In the genomic region with DNA sequence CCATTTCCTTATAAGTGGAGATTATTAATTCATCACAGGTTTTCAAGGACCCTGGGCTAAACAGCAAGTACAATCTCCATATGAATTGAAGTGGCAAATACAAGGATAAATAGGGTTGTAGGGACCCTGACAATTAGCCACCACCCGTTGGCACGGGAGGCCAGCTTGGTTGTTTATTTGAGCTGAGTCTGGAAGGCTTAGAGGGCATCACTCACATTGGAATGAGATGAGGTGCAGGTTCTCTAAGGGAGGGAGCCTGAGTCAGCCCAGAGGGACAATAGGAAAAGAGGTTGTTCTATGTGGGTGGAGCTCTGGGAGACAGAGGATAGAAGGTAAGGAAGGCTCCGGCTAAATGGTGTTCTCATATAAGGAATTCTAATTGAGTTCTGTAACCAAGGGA, we compare ENCODE assay signal across 27 mouse cellular contexts. TPM values are rescaled to one million over a fixed set of nuclear protein-coding genes. Genes with fewer than 3 reads are reported as not detected.
"Had no signal": no experiment of that assay in that cellular context is flagged by ENCODE, and none has a peak within 500 bp of the region (broad histone marks: within the 10 kb centered on the region; RNA-seq: fewer than 3 reads in every experiment).

No protein-coding gene starts in this region.

- H3K27ac ChIP-seq: heart, embryonic 10.5 days; heart, embryonic 13.5 days; heart, embryonic 15.5 days; hindbrain, embryonic 13.5 days; hindbrain, embryonic 15.5 days; hindbrain, postnatal 0 days; kidney, embryonic 15.5 days; kidney, postnatal 0 days; layer of hippocampus, adult 2 months; left cerebral cortex, adult 2 months; limb, embryonic 10.5 days; limb, embryonic 12.5 days; liver, embryonic 13.5 days; liver, embryonic 15.5 days had no signal

- H3K9ac ChIP-seq: heart, embryonic 13.5 days; heart, embryonic 15.5 days; hindbrain, embryonic 13.5 days; hindbrain, embryonic 15.5 days; kidney, embryonic 15.5 days; limb, embryonic 12.5 days; liver, embryonic 13.5 days; liver, embryonic 15.5 days had no signal

- DNase-seq: gastrocnemius, postnatal 14 days; gastrocnemius, postnatal 36 days; heart, adult 18-20 months; heart, postnatal 14 days; heart, postnatal 36 days; kidney, adult 11 months; kidney, adult 2 months; kidney, adult 9 months; kidney, postnatal 14 days; kidney, postnatal 36 days; liver; liver, embryonic 13.5 days had no signal

- H3K36me3 ChIP-seq: heart, embryonic 10.5 days; heart, embryonic 13.5 days; heart, embryonic 15.5 days; hindbrain, embryonic 13.5 days; hindbrain, embryonic 15.5 days; kidney, embryonic 15.5 days; limb, embryonic 10.5 days; limb, embryonic 12.5 days; liver, embryonic 13.5 days; liver, embryonic 15.5 days had no signal

- ATAC-seq: hindbrain, postnatal 0 days had no signal

- H3K4me3 ChIP-seq: heart, embryonic 10.5 days; heart, embryonic 13.5 days; heart, embryonic 15.5 days; hindbrain, embryonic 13.5 days; hindbrain, embryonic 15.5 days; kidney, embryonic 15.5 days; layer of hippocampus, adult 2 months; left cerebral cortex, adult 2 months; limb, embryonic 10.5 days; limb, embryonic 12.5 days; liver, embryonic 13.5 days; liver, embryonic 15.5 days had no signal

- H3K27me3 ChIP-seq: heart, embryonic 15.5 days; hindbrain, embryonic 13.5 days; hindbrain, embryonic 15.5 days; limb, embryonic 12.5 days; liver, embryonic 13.5 days; liver, embryonic 15.5 days had no signal

- H3K4me2 ChIP-seq: heart, embryonic 13.5 days; heart, embryonic 15.5 days; hindbrain, embryonic 13.5 days; hindbrain, embryonic 15.5 days; kidney, embryonic 15.5 days; limb, embryonic 12.5 days; liver, embryonic 11.5 days; liver, embryonic 13.5 days; liver, embryonic 15.5 days had no signal

- H3K9me3 ChIP-seq: heart, embryonic 10.5 days; heart, embryonic 13.5 days; heart, embryonic 15.5 days; hindbrain, embryonic 13.5 days; hindbrain, embryonic 15.5 days; kidney, embryonic 15.5 days; limb, embryonic 10.5 days; limb, embryonic 12.5 days; liver, embryonic 13.5 days; liver, embryonic 15.5 days had no signal

- H3K4me1 ChIP-seq: heart, embryonic 10.5 days; heart, embryonic 13.5 days; heart, embryonic 15.5 days; hindbrain, embryonic 15.5 days; kidney, embryonic 15.5 days; limb, embryonic 10.5 days; limb, embryonic 12.5 days; liver, embryonic 13.5 days; liver, embryonic 15.5 days had no signal

RNA-seq across cellular contexts. Expression of gene Shc3, which starts 17.0 kb away (rescaled TPM):
- total RNA-seq: hematopoietic stem cell, adult 5-6 weeks had no signal
- polyA plus RNA-seq: liver, embryonic 11.5 days; liver, embryonic 13.5 days; liver, embryonic 15.5 days had no signal
